Mouse (Mus musculus) bone marrow, adult 2 months (tissue): ENCODE measurements around the gene Ticam1.

ENCODE experiments used
- CTCF ChIP-seq: fragments of 200-500 bp; IDR thresholded peaks from 2 replicates; pipeline ENCODE4 v1.5.1; 2011; ENCODE audit warnings: low read length, control low read depth; ENCODE audit not compliant: control insufficient read depth, insufficient read depth
- POLR2A ChIP-seq: fragments of 200-500 bp; IDR thresholded peaks from 2 replicates; pipeline ENCODE4 v1.6.1; 2011; ENCODE audit warnings: low read depth, mild to moderate bottlenecking, control low read depth, low read length, borderline replicate concordance; ENCODE audit not compliant: control insufficient read depth

- TF ChIP-seq CTCF (no peak), POLR2A (no peak)
Observed at GRCm38 (mm10) chr17:56296201-56296600, 19.6 kb upstream of the Ticam1 start.
